Mouse (Mus musculus) myocyte (in vitro differentiated cells): ENCODE data around the gene Fez2. TPM values are rescaled to one million over a fixed set of nuclear protein-coding genes. Genes with fewer than 3 reads are reported as not detected.

Experiments
- H3K27me3 ChIP-seq: one replicate; pipeline ENCODE4 v1.6.1; 2011; ENCODE audit not compliant: control insufficient read depth, insufficient read depth, insufficient read length
- H3K36me3 ChIP-seq: one replicate; pipeline ENCODE4 v1.6.1; 2011; ENCODE audit not compliant: control insufficient read depth, insufficient read depth
- H3K4me2 ChIP-seq: one replicate; pipeline ENCODE4 v1.6.1; 2011; ENCODE audit warnings: low read depth, control low read depth
- H3K4me3 ChIP-seq: one replicate; pipeline ENCODE4 v1.5.1; 2011; ENCODE audit warnings: mild to moderate bottlenecking, control low read depth, moderate library complexity
- H3K79me2 ChIP-seq: one replicate; pipeline ENCODE4 v1.6.1; 2011; ENCODE audit not compliant: control insufficient read depth, insufficient read depth
- H3ac ChIP-seq: one replicate; pipeline ENCODE4 v1.6.1; 2011; ENCODE audit not compliant: control insufficient read depth, insufficient read length
- CEBPB ChIP-seq: IDR thresholded peaks from 2 replicates; pipeline ENCODE4 v1.6.1; 2011; ENCODE audit warnings: mild to moderate bottlenecking, moderate library complexity; ENCODE audit not compliant: poor library complexity, insufficient read depth, severe bottlenecking
- E2F4 ChIP-seq: IDR thresholded peaks from one replicate; pipeline ENCODE4 v1.6.1; 2011; ENCODE audit warnings: mild to moderate bottlenecking, control low read depth, moderate library complexity; ENCODE audit not compliant: insufficient read depth
- MAX ChIP-seq: IDR thresholded peaks from one replicate; pipeline ENCODE4 v1.6.1; 2011; ENCODE audit warnings: low read depth, mild to moderate bottlenecking, control low read depth
- MYOD1 ChIP-seq, 3 experiments: IDR thresholded peaks; one replicate each; pipeline ENCODE4 v1.6.1; 2011; ENCODE audit warnings: control low read depth in 2 of 3, low read depth in 2 of 3, mild to moderate bottlenecking in 2 of 3, moderate library complexity in 1 of 3; ENCODE audit not compliant: insufficient read length in 2 of 3, control insufficient read depth in 1 of 3
- MYOG ChIP-seq, 3 experiments: IDR thresholded peaks; one replicate each; pipeline ENCODE4 v1.6.1; 2011; ENCODE audit warnings: control low read depth in 2 of 3, low read depth in 2 of 3, mild to moderate bottlenecking in 2 of 3; ENCODE audit not compliant: insufficient read length in 2 of 3, control insufficient read depth in 1 of 3, insufficient read depth in 1 of 3
- POLR2A ChIP-seq: IDR thresholded peaks from one replicate; pipeline ENCODE4 v1.6.1; 2011; ENCODE audit warnings: low read depth, mild to moderate bottlenecking, control low read depth, moderate library complexity; ENCODE audit not compliant: insufficient read length
- POLR2AphosphoS2 ChIP-seq: IDR thresholded peaks from one replicate; pipeline ENCODE4 v1.6.1; 2011; ENCODE audit warnings: low read depth, control low read depth; ENCODE audit not compliant: insufficient read length
- REST ChIP-seq: IDR thresholded peaks from one replicate; pipeline ENCODE4 v1.6.1; 2011; ENCODE audit warnings: mild to moderate bottlenecking, control low read depth, moderate library complexity; ENCODE audit not compliant: insufficient read depth, insufficient read length
- SRF ChIP-seq: IDR thresholded peaks from one replicate; pipeline ENCODE4 v1.6.1; 2011; ENCODE audit warnings: low read depth; ENCODE audit not compliant: control insufficient read depth, insufficient read length
- TCF12 ChIP-seq: IDR thresholded peaks from one replicate; pipeline ENCODE4 v1.6.1; 2011; ENCODE audit warnings: mild to moderate bottlenecking, control low read depth; ENCODE audit not compliant: poor library complexity, insufficient read depth, severe bottlenecking
- TCF3 ChIP-seq: IDR thresholded peaks from one replicate; pipeline ENCODE4 v1.6.1; 2011; ENCODE audit warnings: low read depth, control low read depth; ENCODE audit not compliant: insufficient read length
- USF1 ChIP-seq: IDR thresholded peaks from one replicate; pipeline ENCODE4 v1.6.1; 2011; ENCODE audit warnings: low read depth, mild to moderate bottlenecking, control low read depth, moderate library complexity
- polyA plus RNA-seq: library from polyadenylated mRNA; unstranded; fragments of >200 nt; fragmentation: generic; extraction: Trizol; gene quantifications from one replicate; pipeline ENCODE4 v1.2.1, GENCODE M21; 2012; ENCODE audit warnings: missing spikeins

Fez2 gene
- polyA plus RNA-seq, 1 experiment = 19.0 TPM

- Histone ChIP-seq H3K4me2 (no peak overlapping the region), H3K36me3 (peaks cover 6% of the 10 kb centered on the region), H3ac (no peak overlapping the region), H3K79me2 (peaks cover 4% of the 10 kb centered on the region), H3K4me3 (no peak overlapping the region), H3K27me3 (no peaks in the 10 kb centered on the region)
- TF ChIP-seq MYOD1 (IDR thresholded peaks at IDR 0.05; ENCODE audit: control insufficient read depth in 1 of 3, insufficient read length in 2 of 3, low read depth in 2 of 3) (no peak), E2F4 (no peak), REST (no peak), USF1 (no peak), TCF12 (no peak), MAX (no peak), TCF3 (no peak), SRF (no peak), POLR2A (no peak), CEBPB (no peak), MYOG (IDR thresholded peaks at IDR 0.05; ENCODE audit: control insufficient read depth in 1 of 3, insufficient read depth in 1 of 3, insufficient read length in 2 of 3, low read depth in 2 of 3) (no peak), POLR2AphosphoS2 (no peak)
Measured at GRCm38 (mm10) chr17:78415255-78415654, 2.7 kb downstream of the Fez2 start.

GRCm38 (mm10) chr17:78409900-78410299, 8.1 kb downstream of the Fez2 start:
- no peaks in the 10 kb centered on the region for H3K79me2 ChIP-seq
- H3ac ChIP-seq = no peak overlapping the region
- peaks cover 6% of the 10 kb centered on the region for H3K36me3 ChIP-seq
- TF ChIP-seq TCF12 (no peak), MYOD1 (IDR thresholded peaks at IDR 0.05; ENCODE audit: control insufficient read depth in 1 of 3, insufficient read length in 2 of 3, low read depth in 2 of 3) (no peak), USF1 (no peak), POLR2AphosphoS2 (no peak), CEBPB (no peak), SRF (no peak), POLR2A (no peak), TCF3 (no peak), E2F4 (no peak)
- H3K27me3 ChIP-seq = no peaks in the 10 kb centered on the region
- no peak overlapping the region for H3K4me2 ChIP-seq
- H3K4me3 ChIP-seq = no peak overlapping the region

GRCm38 (mm10) chr17:78408386-78408785, 9.6 kb downstream of the Fez2 start:
- no peak overlapping the region for H3K4me3 ChIP-seq
- no peaks in the 10 kb centered on the region for H3K27me3 ChIP-seq
- no peak for TF ChIP-seq TCF12
- H3ac ChIP-seq = no peak overlapping the region
- H3K36me3 ChIP-seq = peaks cover 6% of the 10 kb centered on the region
- no peak overlapping the region for H3K4me2 ChIP-seq
- no peaks in the 10 kb centered on the region for H3K79me2 ChIP-seq

- Histone ChIP-seq H3K79me2 (no peaks in the 10 kb centered on the region), H3K4me2 (no peak overlapping the region), H3K27me3 (no peaks in the 10 kb centered on the region), H3K4me3 (no peak overlapping the region), H3K36me3 (peaks cover 6% of the 10 kb centered on the region), H3ac (no peak overlapping the region)
- TF ChIP-seq MAX (no peak), POLR2A (no peak)
Measured at GRCm38 (mm10) chr17:78407581-78407980, 10.4 kb downstream of the Fez2 start.

- Histone ChIP-seq H3K4me3 (no peak overlapping the region), H3ac (no peak overlapping the region), H3K27me3 (no peaks in the 10 kb centered on the region), H3K36me3 (peaks cover 6% of the 10 kb centered on the region), H3K79me2 (no peaks in the 10 kb centered on the region), H3K4me2 (no peak overlapping the region)
- TF ChIP-seq TCF3 (no peak), CEBPB (no peak), USF1 (no peak), SRF (no peak), MYOG (IDR thresholded peaks at IDR 0.05; ENCODE audit: control insufficient read depth in 1 of 3, insufficient read depth in 1 of 3, insufficient read length in 2 of 3, low read depth in 2 of 3) (no peak), POLR2A (no peak)
Measured at GRCm38 (mm10) chr17:78406854-78407253, 11.1 kb downstream of the Fez2 start.

- Histone ChIP-seq H3K27me3 (no peaks in the 10 kb centered on the region), H3K36me3 (no peaks in the 10 kb centered on the region), H3K79me2 (no peaks in the 10 kb centered on the region), H3K4me3 (no peak overlapping the region), H3K4me2 (no peak overlapping the region), H3ac (no peak overlapping the region)
- TF ChIP-seq POLR2A (no peak), CEBPB (no peak), E2F4 (no peak), TCF3 (no peak), REST (no peak), MYOG (IDR thresholded peaks at IDR 0.05; ENCODE audit: control insufficient read depth in 1 of 3, insufficient read depth in 1 of 3, insufficient read length in 2 of 3, low read depth in 2 of 3) (peak in 1 of 3 experiments; percentile 27)
Measured at GRCm38 (mm10) chr17:78405336-78405735, 12.6 kb downstream of the Fez2 start.
